Mouse (Mus musculus) ES-CJ7 (cell line): ENCODE measurements around the gene Gm37240.
"Not testable (repeated sequence)": the region's sequence is repeated elsewhere in the genome, so short reads cannot be mapped to it uniquely, and the experiment has no call there.

Experiments used
- DNase-seq: peaks from one replicate; pipeline ENCODE4 v3.0.0; 2011; ENCODE audit warnings: low read depth, low spot score

Gm37240 gene

GRCm38 (mm10) chr3:85573864-85574830 lies 313.2 kb downstream of the Gm37240 start, which contains the start of gene Gatb:
TSS of gene Gatb (plus strand) at chr3:85574119.
- DNase-seq: peak; percentile 99

- no peak for DNase-seq
Observed at GRCm38 (mm10) chr3:85573216-85573863, 314.0 kb downstream of the Gm37240 start.

GRCm38 (mm10) chr3:85572502-85572901 lies 314.8 kb downstream of the Gm37240 start:
- not testable (repeated sequence) for DNase-seq

GRCm38 (mm10) chr3:85571276-85571675 lies 316.0 kb downstream of the Gm37240 start:
- DNase-seq: peak; percentile 81

GRCm38 (mm10) chr3:85564603-85565002 lies 322.7 kb downstream of the Gm37240 start:
- no peak for DNase-seq

GRCm38 (mm10) chr3:85553731-85554277 lies 333.5 kb downstream of the Gm37240 start:
- DNase-seq: no peak

- no peak for DNase-seq
Observed at GRCm38 (mm10) chr3:85551352-85551751, 336.0 kb downstream of the Gm37240 start.

- DNase-seq: no peak
Observed at GRCm38 (mm10) chr3:85550312-85550711, 337.0 kb downstream of the Gm37240 start.

- peak; percentile 51 for DNase-seq
Observed at GRCm38 (mm10) chr3:85543652-85544051, 343.7 kb downstream of the Gm37240 start.

- no peak for DNase-seq
Observed at GRCm38 (mm10) chr3:85542765-85543164, 344.6 kb downstream of the Gm37240 start.

- no peak for DNase-seq
Observed at GRCm38 (mm10) chr3:85535621-85536520, 351.4 kb downstream of the Gm37240 start.

GRCm38 (mm10) chr3:85535042-85535441 lies 352.3 kb downstream of the Gm37240 start:
- no peak for DNase-seq

- no peak for DNase-seq
Observed at GRCm38 (mm10) chr3:85532376-85532775, 354.9 kb downstream of the Gm37240 start.

- DNase-seq: no peak
Observed at GRCm38 (mm10) chr3:85530601-85531161, 356.6 kb downstream of the Gm37240 start.

GRCm38 (mm10) chr3:85521311-85521907 lies 365.9 kb downstream of the Gm37240 start:
- DNase-seq: no peak

- no peak for DNase-seq
Observed at GRCm38 (mm10) chr3:85518668-85519067, 368.6 kb downstream of the Gm37240 start.

GRCm38 (mm10) chr3:85518072-85518471 lies 369.2 kb downstream of the Gm37240 start:
- DNase-seq: no peak

GRCm38 (mm10) chr3:85516739-85517396 lies 370.4 kb downstream of the Gm37240 start:
- DNase-seq: no peak

- DNase-seq: no peak
Observed at GRCm38 (mm10) chr3:85514700-85515099, 372.6 kb downstream of the Gm37240 start.

GRCm38 (mm10) chr3:85508717-85509279 lies 378.5 kb downstream of the Gm37240 start:
- DNase-seq: no peak
